Mouse (Mus musculus) forebrain, embryonic 12.5 days (tissue): ENCODE data around the gene Fbxo24. TPM values are rescaled to one million over a fixed set of nuclear protein-coding genes. Genes with fewer than 3 reads are reported as not detected.
A peak's percentile ranks its signal among the peaks of the same experiment; 100 is the strongest.

Experiments
- ATAC-seq: fragments of 200-750 bp; cut with Nextera tagmentation; 2 replicates; pipeline ENCODE4 v1.8.0; 2017; ENCODE audit warnings: moderate TSS enrichment; ENCODE audit not compliant: low FRiP score
- H3K27ac ChIP-seq: fragments of 300-500 bp; sonication (generic); 2 replicates; pipeline ENCODE4 v1.5.1; 2016; ENCODE audit warnings: mild to moderate bottlenecking
- H3K27me3 ChIP-seq: fragments of 300-500 bp; sonication (generic); 2 replicates; pipeline ENCODE4 v1.6.1; 2016; ENCODE audit warnings: mild to moderate bottlenecking
- H3K36me3 ChIP-seq: fragments of 300-500 bp; sonication (generic); replicated peaks from 2 replicates; pipeline ENCODE4 v1.6.1; 2016; ENCODE audit warnings: mild to moderate bottlenecking
- H3K4me1 ChIP-seq: fragments of 300-500 bp; sonication (generic); 2 replicates; pipeline ENCODE4 v1.6.1; 2016
- H3K4me2 ChIP-seq: fragments of 300-500 bp; sonication (generic); 2 replicates; pipeline ENCODE4 v1.6.1; 2016; ENCODE audit warnings: mild to moderate bottlenecking, moderate library complexity
- H3K4me3 ChIP-seq: fragments of 300-500 bp; sonication (generic); replicated peaks from 2 replicates; pipeline ENCODE4 v1.5.1; 2016; ENCODE audit warnings: mild to moderate bottlenecking
- H3K9ac ChIP-seq: fragments of 300-500 bp; sonication (generic); 2 replicates; pipeline ENCODE4 v1.6.1; 2016; ENCODE audit warnings: mild to moderate bottlenecking
- H3K9me3 ChIP-seq: fragments of 300-500 bp; sonication (generic); 2 replicates; pipeline ENCODE4 v1.6.1; 2016
- WGBS: fragments of 180-500 bp; shearing (Covaris S2); methylation state at CpG from one replicate; pipeline ENCODE4 v1.1.7; 2016; 5-methylcytosine and 5-hydroxymethylcytosine counted together
- polyA plus RNA-seq: library from polyadenylated mRNA; unstranded; fragments of >200 nt; fragmentation: Nextera tagmentation; extraction: Ambion mirVana; gene quantifications from 2 replicates; pipeline ENCODE4 v1.2.1, GENCODE M21; 2016

Fbxo24 gene
- polyA plus RNA-seq = 0.26 and 0.45 TPM in 2 replicates

- H3K4me3 ChIP-seq = peak within 1 kb of the TSS; percentile 82
- WGBS = under 1% methylated on average over 43 of the region's 46 CpGs
- no peaks in the 10 kb centered on the region for H3K9me3 ChIP-seq
- peak within 1 kb of the TSS; percentile 82 for H3K4me2 ChIP-seq
- H3K4me1 ChIP-seq = peaks cover 52% of the 10 kb centered on the region
- peak; percentile 99 for ATAC-seq
- H3K27me3 ChIP-seq = no peaks in the 10 kb centered on the region
- H3K9ac ChIP-seq = peak within 1 kb of the TSS; percentile 72
- H3K27ac ChIP-seq = peak within 1 kb of the TSS; percentile 94
- H3K36me3 ChIP-seq = peaks cover 9% of the 10 kb centered on the region
Measured at GRCm38 (mm10) chr5:137628498-137629305, at the start of gene Fbxo24, which contains the start of the genes Lrch4 and Gm20605. TSS of gene Fbxo24 (minus strand) at chr5:137629002. TSS of gene Lrch4 (plus strand) at chr5:137629121. TSS of gene Gm20605 (plus strand) at chr5:137629175.

GRCm38 (mm10) chr5:137677859-137678258 is 49.1 kb upstream of the Fbxo24 start:
- H3K9ac ChIP-seq = no peak overlapping the region
- WGBS = 96% methylated on average over 8 of the region's 8 CpGs
- H3K4me3 ChIP-seq = no peak overlapping the region
- H3K27ac ChIP-seq = no peak overlapping the region
- H3K4me2 ChIP-seq = no peak overlapping the region
- H3K27me3 ChIP-seq = no peaks in the 10 kb centered on the region
- H3K4me1 ChIP-seq = peaks cover 12% of the 10 kb centered on the region
- peaks cover 29% of the 10 kb centered on the region for H3K36me3 ChIP-seq
- ATAC-seq = no peak
- H3K9me3 ChIP-seq = no peaks in the 10 kb centered on the region

GRCm38 (mm10) chr5:137674786-137675185 is 46.0 kb upstream of the Fbxo24 start:
- Histone ChIP-seq H3K9me3 (no peaks in the 10 kb centered on the region), H3K27ac (no peak overlapping the region), H3K4me2 (no peak overlapping the region), H3K27me3 (no peaks in the 10 kb centered on the region), H3K9ac (no peak overlapping the region), H3K36me3 (peaks cover 19% of the 10 kb centered on the region), H3K4me3 (no peak overlapping the region), H3K4me1 (peaks cover 8% of the 10 kb centered on the region)
- 97% methylated on average over 8 of the region's 8 CpGs for WGBS
- no peak for ATAC-seq

- WGBS = 88% methylated on average over 6 of the region's 6 CpGs
Measured at GRCm38 (mm10) chr5:137673015-137673414, 44.2 kb upstream of the Fbxo24 start.

GRCm38 (mm10) chr5:137672361-137672760 is 43.6 kb upstream of the Fbxo24 start:
- H3K9ac ChIP-seq = no peak overlapping the region
- peaks cover 8% of the 10 kb centered on the region for H3K4me1 ChIP-seq
- WGBS = 90% methylated on average over 5 of the region's 5 CpGs
- no peak for ATAC-seq
- no peaks in the 10 kb centered on the region for H3K27me3 ChIP-seq
- H3K27ac ChIP-seq = no peak overlapping the region
- no peaks in the 10 kb centered on the region for H3K9me3 ChIP-seq
- H3K4me3 ChIP-seq = no peak overlapping the region
- H3K4me2 ChIP-seq = no peak overlapping the region
- peaks cover 19% of the 10 kb centered on the region for H3K36me3 ChIP-seq

More at GRCm38 (mm10) chr5:137673015-137673414, 44.2 kb upstream of the Fbxo24 start:
- H3K27me3 ChIP-seq = no peaks in the 10 kb centered on the region
- no peak overlapping the region for H3K27ac ChIP-seq
- H3K4me2 ChIP-seq = no peak overlapping the region
- H3K9me3 ChIP-seq = no peaks in the 10 kb centered on the region
- peaks cover 16% of the 10 kb centered on the region for H3K36me3 ChIP-seq
- peaks cover 8% of the 10 kb centered on the region for H3K4me1 ChIP-seq
- no peak overlapping the region for H3K9ac ChIP-seq
- ATAC-seq = no peak
- no peak overlapping the region for H3K4me3 ChIP-seq

- Histone ChIP-seq H3K4me1 (peaks cover 8% of the 10 kb centered on the region), H3K4me2 (no peak overlapping the region), H3K9ac (no peak overlapping the region), H3K36me3 (peaks cover 23% of the 10 kb centered on the region), H3K27me3 (no peaks in the 10 kb centered on the region), H3K4me3 (no peak overlapping the region), H3K27ac (peak overlapping the region; percentile 32; the same call in 1 of the 2 replicates), H3K9me3 (no peaks in the 10 kb centered on the region)
- WGBS = 67% methylated on average over 9 of the region's 9 CpGs
- ATAC-seq = no peak
Measured at GRCm38 (mm10) chr5:137671443-137672240, 42.8 kb upstream of the Fbxo24 start.

GRCm38 (mm10) chr5:137670240-137670639 is 41.4 kb upstream of the Fbxo24 start:
- WGBS = 100% methylated on average over 1 of the region's 1 CpGs
- peaks cover 8% of the 10 kb centered on the region for H3K4me1 ChIP-seq

GRCm38 (mm10) chr5:137668971-137669370 is 40.2 kb upstream of the Fbxo24 start:
- H3K4me3 ChIP-seq = no peak overlapping the region
- WGBS = 87% methylated on average over 10 of the region's 10 CpGs
- no peak for ATAC-seq
- H3K4me2 ChIP-seq = no peak overlapping the region
- peaks cover 41% of the 10 kb centered on the region for H3K36me3 ChIP-seq
- no peaks in the 10 kb centered on the region for H3K9me3 ChIP-seq
- H3K27me3 ChIP-seq = no peaks in the 10 kb centered on the region
- H3K27ac ChIP-seq = no peak overlapping the region
- H3K9ac ChIP-seq = no peak overlapping the region
- H3K4me1 ChIP-seq = peaks cover 8% of the 10 kb centered on the region

More at GRCm38 (mm10) chr5:137670240-137670639, 41.4 kb upstream of the Fbxo24 start:
- no peak for ATAC-seq
- Histone ChIP-seq H3K4me3 (no peak overlapping the region), H3K9ac (no peak overlapping the region), H3K4me2 (no peak overlapping the region), H3K36me3 (peaks cover 33% of the 10 kb centered on the region), H3K27me3 (no peaks in the 10 kb centered on the region), H3K9me3 (no peaks in the 10 kb centered on the region), H3K27ac (no peak overlapping the region)

- Histone ChIP-seq H3K4me2 (no peak overlapping the region), H3K27me3 (no peaks in the 10 kb centered on the region), H3K9me3 (no peaks in the 10 kb centered on the region), H3K9ac (no peak overlapping the region), H3K36me3 (peaks cover 94% of the 10 kb centered on the region), H3K4me1 (no peaks in the 10 kb centered on the region), H3K4me3 (no peak overlapping the region), H3K27ac (no peak overlapping the region)
- no peak for ATAC-seq
- 75% methylated on average over 9 of the region's 9 CpGs for WGBS
Measured at GRCm38 (mm10) chr5:137663057-137663456, 34.3 kb upstream of the Fbxo24 start.

- Histone ChIP-seq H3K27ac (no peak overlapping the region), H3K4me3 (no peak overlapping the region), H3K27me3 (no peaks in the 10 kb centered on the region), H3K9ac (no peak overlapping the region), H3K4me1 (no peaks in the 10 kb centered on the region), H3K9me3 (no peaks in the 10 kb centered on the region), H3K36me3 (peaks cover 76% of the 10 kb centered on the region), H3K4me2 (no peak overlapping the region)
- ATAC-seq = no peak
- WGBS = 91% methylated on average over 6 of the region's 6 CpGs
Measured at GRCm38 (mm10) chr5:137660064-137660688, 31.4 kb upstream of the Fbxo24 start.

GRCm38 (mm10) chr5:137656977-137657376 is 28.2 kb upstream of the Fbxo24 start:
- Histone ChIP-seq H3K27ac (peak overlapping the region; percentile 59; the same call in 1 of the 2 replicates), H3K4me1 (no peaks in the 10 kb centered on the region), H3K4me3 (no peak overlapping the region), H3K9me3 (no peaks in the 10 kb centered on the region), H3K4me2 (no peak overlapping the region), H3K36me3 (peaks cover 77% of the 10 kb centered on the region), H3K9ac (no peak overlapping the region), H3K27me3 (no peaks in the 10 kb centered on the region)
- ATAC-seq = peak; percentile 62; the same call in 1 of the 2 replicates
- 38% methylated on average over 6 of the region's 6 CpGs for WGBS

GRCm38 (mm10) chr5:137654746-137655145 is 25.9 kb upstream of the Fbxo24 start:
- 83% methylated on average over 7 of the region's 7 CpGs for WGBS
- Histone ChIP-seq H3K27me3 (no peaks in the 10 kb centered on the region), H3K4me1 (peaks cover 8% of the 10 kb centered on the region), H3K9me3 (no peaks in the 10 kb centered on the region), H3K36me3 (peaks cover 67% of the 10 kb centered on the region), H3K4me3 (no peak overlapping the region), H3K9ac (no peak overlapping the region), H3K27ac (no peak overlapping the region), H3K4me2 (no peak overlapping the region)
- no peak for ATAC-seq
